Mouse (Mus musculus) gastrocnemius, adult 8-10 months (tissue): ENCODE measurements around the gene Gabrr3. TPM values are rescaled to one million over a fixed set of nuclear protein-coding genes. Genes with fewer than 3 reads are reported as not detected.

Experiments
- DNase-seq, 2 experiments: peaks; one replicate each; pipeline ENCODE4 v3.0.0; 2022; ENCODE audit warnings: low spot score in 2 of 2
- total RNA-seq, 4 experiments: library from RNA; stranded (reverse); gene quantifications; 2 replicates each; pipeline ENCODE4 v1.2.4; 2022

The Gabrr3 gene
- total RNA-seq, 4 experiments from 2014 or later: not detected

- DNase-seq: no peak
These were observed 62.7 kb downstream of the Gabrr3 start for GRCm38 (mm10) chr16:59469846-59470245.

- DNase-seq: peak; percentile 74 to 75
These were observed 64.6 kb downstream of the Gabrr3 start, which contains the start of gene Riox2 for GRCm38 (mm10) chr16:59471637-59472278. TSS of gene Riox2 (plus strand) at chr16:59471775.

GRCm38 (mm10) chr16:59472546-59472945 lies 65.4 kb downstream of the Gabrr3 start:
- DNase-seq: no peak

- DNase-seq: peak; percentile 40 to 41
These were observed 67.7 kb downstream of the Gabrr3 start for GRCm38 (mm10) chr16:59474788-59475187.

GRCm38 (mm10) chr16:59477955-59478354 lies 70.8 kb downstream of the Gabrr3 start:
- no peak for DNase-seq

GRCm38 (mm10) chr16:59487239-59487638 lies 80.1 kb downstream of the Gabrr3 start:
- DNase-seq: no peak

- no peak for DNase-seq
These were observed 80.9 kb downstream of the Gabrr3 start for GRCm38 (mm10) chr16:59487975-59488548.

- no peak for DNase-seq
These were observed 86.1 kb downstream of the Gabrr3 start for GRCm38 (mm10) chr16:59493199-59493598.

- DNase-seq: no peak
These were observed 90.8 kb downstream of the Gabrr3 start for GRCm38 (mm10) chr16:59497947-59498346.

- no peak for DNase-seq
These were observed 92.0 kb downstream of the Gabrr3 start for GRCm38 (mm10) chr16:59499180-59499579.

- no peak for DNase-seq
These were observed 102.7 kb downstream of the Gabrr3 start for GRCm38 (mm10) chr16:59509830-59510229.

Other genes with a start within 250 kb of the Gabrr3 start
- gene Olfr196, start 236.9 kb upstream of the Gabrr3 start, total RNA-seq: not detected
- not detected for gene Olfr198, start 203.8 kb upstream of the Gabrr3 start, total RNA-seq
- not detected for gene Olfr199, start 187.6 kb upstream of the Gabrr3 start, total RNA-seq
- gene Olfr201, start 134.7 kb upstream of the Gabrr3 start, total RNA-seq: not detected
- not detected for gene Olfr202, start 120.5 kb upstream of the Gabrr3 start, total RNA-seq
- gene Olfr203, start 108.5 kb upstream of the Gabrr3 start, total RNA-seq: not detected
- gene Olfr204, start 89.1 kb upstream of the Gabrr3 start, total RNA-seq: not detected
- not detected for gene Olfr205, start 76.2 kb upstream of the Gabrr3 start, total RNA-seq
- gene Olfr206, start 58.1 kb upstream of the Gabrr3 start, total RNA-seq: not detected
- gene Olfr209, start 43.3 kb upstream of the Gabrr3 start, total RNA-seq: not detected
- gene Riox2, start 64.4 kb downstream of the Gabrr3 start, total RNA-seq: 10 to 100 TPM; 12.5 to 13.7 (median 12.8) TPM
- 10 to 100 TPM; 24.3 to 38.5 (median 31.2) TPM for gene Crybg3, start 193.6 kb downstream of the Gabrr3 start, total RNA-seq
- 1 to 10 TPM; 1.3 to 2.9 (median 2.2) TPM for gene Arl6, start 232.1 kb downstream of the Gabrr3 start, total RNA-seq